Mouse (Mus musculus) olfactory bulb, adult 2 months (tissue): ENCODE measurements around the gene H2al1m. TPM values are rescaled to one million over a fixed set of nuclear protein-coding genes. Genes with fewer than 3 reads are reported as not detected.
"Not testable (repeated sequence)": the region's sequence is repeated elsewhere in the genome, so short reads cannot be mapped to it uniquely, and the experiment has no call there.

Experiments used
- H3K27ac ChIP-seq: fragments of 200-500 bp; 2 replicates; pipeline ENCODE4 v1.5.1; 2012; ENCODE audit warnings: low read depth, low read length; ENCODE audit not compliant: insufficient read depth
- H3K4me1 ChIP-seq: fragments of 200-500 bp; 2 replicates; pipeline ENCODE4 v1.6.1; 2012; ENCODE audit warnings: low read length; ENCODE audit not compliant: control insufficient read depth, insufficient read depth
- H3K4me3 ChIP-seq: fragments of 200-500 bp; 2 replicates; pipeline ENCODE4 v1.5.1; 2012; ENCODE audit warnings: mild to moderate bottlenecking, low read depth, low read length, moderate library complexity; ENCODE audit not compliant: insufficient read depth
- CTCF ChIP-seq: fragments of 200-500 bp; IDR thresholded peaks from 2 replicates; pipeline ENCODE4 v1.5.1; 2012; ENCODE audit warnings: low read depth, mild to moderate bottlenecking, low read length, moderate library complexity; ENCODE audit not compliant: insufficient read depth
- POLR2A ChIP-seq: fragments of 200-500 bp; IDR thresholded peaks from 2 replicates; pipeline ENCODE4 v1.6.1; 2012; ENCODE audit warnings: mild to moderate bottlenecking, low read depth, low read length, moderate library complexity; ENCODE audit not compliant: insufficient read depth
- WGBS: fragments of 180-500 bp; shearing (Covaris S2); methylation state at CpG from one replicate; pipeline ENCODE4 v1.1.7; 2018; 5-methylcytosine and 5-hydroxymethylcytosine counted together
- polyA plus RNA-seq: library from polyadenylated mRNA; stranded (reverse); fragments of >200 nt; gene quantifications from 2 replicates; pipeline ENCODE4 v1.2.4, GENCODE M21; 2012; ENCODE audit warnings: low replicate concordance; ENCODE audit not compliant: missing spikeins, insufficient read depth, insufficient read length

Gene H2al1m
- polyA plus RNA-seq: not detected in 2 replicates

GRCm38 (mm10) chrX:9283464-9283863 is at the start of gene H2al1m:
Gene H2al1m (plus strand): TSS chrX:9283764.
- not testable (repeated sequence) for H3K4me1 ChIP-seq, H3K27ac ChIP-seq, H3K4me3 ChIP-seq
- no CpG with 5 or more reads among the region's 1 CpGs for WGBS

GRCm38 (mm10) chrX:9240737-9241591 is 42.6 kb upstream of the H2al1m start:
- no peak overlapping the region for H3K27ac ChIP-seq
- no peak overlapping the region for H3K4me3 ChIP-seq
- TF ChIP-seq POLR2A (no peak), CTCF (no peak)
- no peaks in the 10 kb centered on the region for H3K4me1 ChIP-seq
- 62% methylated on average over 5 of the region's 5 CpGs for WGBS

DNA sequence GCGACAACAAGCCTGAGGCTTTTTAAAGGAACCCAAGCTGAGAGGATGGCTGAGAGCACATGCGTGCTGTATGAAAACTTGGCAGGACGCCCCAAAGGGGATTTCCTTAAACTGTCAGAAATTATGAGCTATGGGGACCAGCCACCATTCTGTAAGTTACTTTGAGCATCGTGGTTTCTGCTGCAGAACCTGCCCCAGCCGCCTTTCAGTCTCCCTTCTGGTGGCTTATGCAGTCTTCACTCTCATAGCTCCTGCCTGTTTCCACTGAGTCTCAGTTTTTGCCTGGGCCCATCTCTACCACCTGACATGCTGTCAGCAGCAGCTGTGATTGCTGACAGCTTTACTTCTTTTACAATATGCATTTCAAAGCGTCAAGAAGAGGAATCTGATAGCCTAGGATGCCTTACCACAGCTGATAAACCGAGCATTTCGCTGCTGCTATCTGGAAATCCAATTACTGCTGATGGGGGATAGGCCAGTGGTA is 40.1 kb upstream of the H2al1m start:
- 63% methylated on average over 8 of the region's 8 CpGs for WGBS
- TF ChIP-seq POLR2A (no peak), CTCF (no peak)
- H3K27ac ChIP-seq: no peak overlapping the region

GRCm38 (mm10) chrX:9244603-9245336 is 38.8 kb upstream of the H2al1m start:
- Histone ChIP-seq H3K4me1 (no peaks in the 10 kb centered on the region), H3K4me3 (no peak overlapping the region), H3K27ac (no peak overlapping the region)
- TF ChIP-seq CTCF (no peak), POLR2A (no peak)
- 64% methylated on average over 12 of the region's 12 CpGs for WGBS

More for the DNA sequence above, 40.1 kb upstream of the H2al1m start:
- no peaks in the 10 kb centered on the region for H3K4me1 ChIP-seq
- no peak overlapping the region for H3K4me3 ChIP-seq

DNA sequence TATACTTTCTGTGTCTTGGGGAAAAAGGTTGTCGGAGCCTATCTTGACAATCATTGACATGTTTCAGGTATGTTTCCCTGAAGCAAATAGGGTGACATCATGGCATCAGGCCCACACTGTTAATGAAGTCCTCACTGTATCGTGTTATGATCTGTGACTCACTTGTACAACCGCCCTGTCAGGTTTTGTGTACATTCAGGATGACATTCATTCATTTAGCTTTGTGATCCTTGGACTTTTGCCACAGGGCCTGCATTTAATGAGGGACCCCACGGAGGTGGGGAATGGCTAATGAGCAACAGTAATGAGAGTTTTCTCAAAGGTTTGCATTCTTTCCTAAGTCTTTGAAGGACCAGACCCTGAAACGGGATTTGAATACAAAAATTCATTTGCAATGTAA is 34.7 kb upstream of the H2al1m start:
- Histone ChIP-seq H3K4me1 (no peaks in the 10 kb centered on the region), H3K4me3 (no peak overlapping the region), H3K27ac (no peak overlapping the region)
- 60% methylated on average over 5 of the region's 5 CpGs for WGBS
- TF ChIP-seq POLR2A (no peak), CTCF (no peak)

DNA sequence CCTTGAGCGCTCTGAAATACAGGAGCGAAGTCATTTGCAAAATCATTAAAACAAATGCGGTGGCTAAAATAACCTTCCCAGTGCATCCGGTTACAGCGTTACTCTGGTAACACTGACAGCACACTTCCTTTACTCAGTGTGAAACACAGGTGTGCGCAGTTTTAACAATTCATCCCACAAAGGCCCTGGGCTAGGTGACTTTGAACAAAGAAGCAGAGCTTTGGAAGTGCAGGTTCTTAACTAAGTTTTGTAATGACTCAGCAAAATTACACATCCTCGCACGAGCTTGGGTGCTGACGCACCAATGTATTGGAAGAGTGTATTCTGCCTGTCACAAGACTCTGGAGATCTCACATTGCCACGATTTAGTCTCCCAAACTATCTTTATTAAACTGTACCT is 29.6 kb upstream of the H2al1m start:
- 86% methylated on average over 10 of the region's 10 CpGs for WGBS

DNA sequence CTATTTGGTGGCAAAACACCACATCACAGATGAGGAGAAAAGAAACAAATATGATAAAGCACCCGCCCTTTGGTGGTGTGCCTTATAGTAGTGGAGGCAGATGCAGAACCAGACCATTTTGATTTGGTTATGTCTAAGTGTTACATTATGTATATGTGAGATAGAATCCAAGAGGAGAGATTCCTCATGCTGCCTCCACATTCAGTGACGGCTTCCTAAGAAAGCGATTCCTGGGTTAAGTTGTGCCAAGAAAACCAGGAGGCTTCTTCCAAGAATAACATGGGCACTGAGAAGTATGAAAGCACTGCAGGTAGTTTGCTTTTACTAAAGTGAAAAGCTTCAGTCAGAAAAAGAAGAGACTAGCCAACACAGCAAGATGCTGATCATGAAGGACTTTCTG is 28.7 kb upstream of the H2al1m start:
- WGBS: 88% methylated on average over 3 of the region's 3 CpGs
- H3K27ac ChIP-seq: no peak overlapping the region
- no peak for TF ChIP-seq POLR2A
- TF ChIP-seq CTCF: no peak
- H3K4me3 ChIP-seq: no peak overlapping the region
- no peaks in the 10 kb centered on the region for H3K4me1 ChIP-seq

More for the DNA sequence above, 29.6 kb upstream of the H2al1m start:
- Histone ChIP-seq H3K4me1 (no peaks in the 10 kb centered on the region), H3K4me3 (no peak overlapping the region), H3K27ac (no peak overlapping the region)
- TF ChIP-seq CTCF (no peak), POLR2A (no peak)

GRCm38 (mm10) chrX:9256766-9257165 is 26.8 kb upstream of the H2al1m start, which contains the start of gene Gm14862:
Gene Gm14862 (minus strand): TSS chrX:9256899.
- Histone ChIP-seq H3K4me3 (no peak within 1 kb of the TSS), H3K4me1 (no peaks in the 10 kb centered on the region), H3K27ac (no peak within 1 kb of the TSS)
- no peak for TF ChIP-seq CTCF
- no peak for TF ChIP-seq POLR2A
- WGBS: 83% methylated on average over 5 of the region's 5 CpGs

GRCm38 (mm10) chrX:9257831-9258230 is 25.7 kb upstream of the H2al1m start:
- Histone ChIP-seq H3K27ac (no peak overlapping the region), H3K4me1 (no peaks in the 10 kb centered on the region), H3K4me3 (no peak overlapping the region)
- TF ChIP-seq POLR2A: no peak
- TF ChIP-seq CTCF: no peak
- 95% methylated on average over 7 of the region's 7 CpGs for WGBS
